Mouse (Mus musculus) spleen, postnatal 10 days (tissue): ENCODE results near the gene Fdps.
A peak's percentile ranks its signal among the peaks of the same experiment; 100 is the strongest.
"Not testable (repeated sequence)": the region's sequence is repeated elsewhere in the genome, so short reads cannot be mapped to it uniquely, and the experiment has no call there.

ENCODE experiments used
- DNase-seq, 2 experiments: peaks; one replicate each; pipeline ENCODE4 v3.0.0; 2021 to 2022; ENCODE audit warnings: low spot score in 2 of 2

Gene Fdps

GRCm38 (mm10) chr3:89102495-89103290 lies 934 bp upstream of the Fdps start:
- DNase-seq, result no peak

DNA sequence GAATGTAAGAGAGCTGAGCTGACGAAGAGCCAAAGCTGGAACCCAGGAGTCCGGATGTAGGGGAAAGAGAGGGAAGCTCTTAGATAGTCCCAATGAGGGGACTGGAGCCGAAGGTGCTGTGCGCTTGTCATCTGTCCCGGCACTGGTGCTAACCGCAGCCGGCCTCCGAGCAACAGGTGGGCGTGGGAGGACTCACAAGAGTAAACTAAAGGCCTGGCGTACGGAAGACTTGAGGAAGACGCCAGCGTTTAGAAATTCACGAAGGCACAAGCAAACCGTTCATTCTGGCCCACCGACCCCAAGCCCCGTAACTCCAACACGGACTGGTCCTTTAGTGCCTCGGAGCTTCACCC lies 324 bp downstream of the Fdps start:
- no peak for DNase-seq

- peak in 1 of 2 experiments; percentile 31 for DNase-seq
Measured at GRCm38 (mm10) chr3:89100811-89101210, 948 bp downstream of the Fdps start, which contains the start of gene Gm43738. Gm43738 (minus strand) TSS chr3:89101099.

DNA sequence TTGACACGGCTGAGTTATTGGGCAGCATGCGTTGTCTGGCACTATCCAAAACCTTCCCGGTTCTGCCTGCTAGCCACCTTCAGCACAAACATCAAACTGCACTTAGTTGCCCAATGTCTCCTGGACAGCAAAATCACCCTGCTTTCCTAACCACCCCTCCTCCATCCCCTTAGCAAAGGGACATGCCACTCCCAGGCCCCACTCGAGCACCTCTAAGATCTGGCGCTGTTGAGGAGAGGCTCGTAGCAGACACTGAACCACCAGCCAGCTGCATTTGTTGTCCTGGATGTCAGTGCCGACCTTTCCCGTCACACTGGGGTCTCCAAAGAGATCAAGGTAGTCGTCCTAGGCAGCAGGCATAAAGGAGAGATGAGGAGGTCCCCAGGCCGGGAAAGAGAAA lies 7.7 kb downstream of the Fdps start:
- DNase-seq, result no peak

DNA sequence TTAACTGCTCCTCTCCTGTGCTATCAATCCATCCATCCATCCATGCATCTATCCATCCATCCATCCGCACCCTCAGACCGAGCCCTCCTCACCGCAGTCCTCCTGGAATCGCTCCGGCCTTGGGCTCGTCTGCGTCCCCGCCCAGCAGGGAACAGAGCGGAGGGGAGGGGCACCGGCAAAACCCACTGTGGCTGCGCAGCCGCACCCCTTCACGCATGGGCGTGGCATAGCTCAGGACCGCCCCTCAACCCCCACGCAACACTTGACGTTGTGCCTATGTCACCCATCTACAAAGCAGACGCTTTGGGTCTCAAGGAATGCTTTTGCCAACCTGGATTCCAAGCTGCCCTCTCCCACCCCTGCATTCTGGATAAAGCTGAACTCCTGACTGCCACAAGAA lies 8.6 kb downstream of the Fdps start, which contains the start of gene Rusc1:
Gene Rusc1 (minus strand): TSS at position 137 of the 400 bp plus-strand sequence.
- DNase-seq, result peak; percentile 41 to 77

- no peak for DNase-seq
Measured at GRCm38 (mm10) chr3:89092509-89093090, 9.2 kb downstream of the Fdps start.

GRCm38 (mm10) chr3:89091811-89092508 lies 9.8 kb downstream of the Fdps start:
- no peak for DNase-seq

- peak; percentile 84 to 86 for DNase-seq
Measured at GRCm38 (mm10) chr3:89090694-89091655, 10.8 kb downstream of the Fdps start.

- DNase-seq, result peak; percentile 72 to 86
Measured at GRCm38 (mm10) chr3:89089882-89090591, 11.7 kb downstream of the Fdps start.

GRCm38 (mm10) chr3:89088974-89089373 lies 12.8 kb downstream of the Fdps start:
- DNase-seq, result no peak

GRCm38 (mm10) chr3:89087338-89088110 lies 14.2 kb downstream of the Fdps start:
- DNase-seq, result peak; percentile 83 to 95

GRCm38 (mm10) chr3:89084654-89085190 lies 17.0 kb downstream of the Fdps start:
- DNase-seq, result no peak

- DNase-seq, result no peak
Measured at GRCm38 (mm10) chr3:89084133-89084532, 17.6 kb downstream of the Fdps start.

- DNase-seq, result not testable (repeated sequence)
Measured at GRCm38 (mm10) chr3:89082287-89082686, 19.5 kb downstream of the Fdps start.

GRCm38 (mm10) chr3:89077383-89077782 lies 24.4 kb downstream of the Fdps start:
- no peak for DNase-seq

- DNase-seq, result no peak
Measured at GRCm38 (mm10) chr3:89067265-89067664, 34.5 kb downstream of the Fdps start.

DNA sequence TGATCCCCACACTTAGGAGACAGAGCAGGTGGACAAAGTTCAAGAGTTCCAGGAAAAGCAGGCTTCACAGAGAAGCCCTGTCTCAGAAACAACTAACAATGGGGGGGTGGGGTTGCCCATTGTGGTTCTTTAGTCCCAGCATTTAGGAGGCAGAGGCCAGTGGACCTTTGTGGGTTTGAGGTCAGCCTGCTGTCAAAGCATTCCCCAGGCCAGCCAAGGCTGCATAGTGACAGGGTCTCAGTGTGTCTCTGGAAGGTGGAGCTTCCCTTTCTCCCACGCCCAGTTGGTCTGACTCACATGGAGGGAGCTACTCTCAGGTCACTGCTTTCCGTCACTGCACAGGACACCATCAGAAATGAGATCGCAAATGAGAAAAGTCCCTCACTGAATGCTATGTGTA lies 40.1 kb downstream of the Fdps start:
- DNase-seq, result no peak

DNA sequence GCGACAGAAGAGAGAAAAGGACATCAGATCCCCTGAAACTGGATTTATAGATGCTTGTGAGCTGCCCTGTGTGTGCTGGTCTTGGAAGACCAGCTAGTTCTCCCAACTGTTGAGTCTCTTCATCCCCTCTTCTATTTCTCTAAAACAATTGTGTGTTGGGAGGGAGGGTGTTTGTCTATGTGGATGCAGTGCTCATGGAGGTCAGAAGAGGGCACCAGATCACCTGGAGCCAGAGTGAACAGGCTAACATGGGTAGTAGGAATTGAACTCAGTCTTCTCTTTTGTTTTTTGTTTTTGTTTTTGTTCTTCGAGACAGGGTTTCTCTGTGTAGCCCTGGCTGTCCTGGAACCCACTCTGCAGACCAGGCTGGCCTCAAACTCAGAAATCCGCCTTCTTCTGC lies 43.0 kb downstream of the Fdps start:
- DNase-seq, result peak in 1 of 2 experiments; percentile 54

GRCm38 (mm10) chr3:89058361-89058760 lies 43.4 kb downstream of the Fdps start:
- DNase-seq, result no peak
